Mouse (Mus musculus): ENCODE data around the gene Sh3pxd2a. TPM values are rescaled to one million over a fixed set of nuclear protein-coding genes. Genes with fewer than 3 reads are reported as not detected.

Sh3pxd2a gene
- polyA plus RNA-seq (2014; fragmentation: Illumina TruSeq; extraction: RNeasy Lipid Tissue Mini Kit (QIAGEN cat#74804)): 19.6 TPM

DNA sequence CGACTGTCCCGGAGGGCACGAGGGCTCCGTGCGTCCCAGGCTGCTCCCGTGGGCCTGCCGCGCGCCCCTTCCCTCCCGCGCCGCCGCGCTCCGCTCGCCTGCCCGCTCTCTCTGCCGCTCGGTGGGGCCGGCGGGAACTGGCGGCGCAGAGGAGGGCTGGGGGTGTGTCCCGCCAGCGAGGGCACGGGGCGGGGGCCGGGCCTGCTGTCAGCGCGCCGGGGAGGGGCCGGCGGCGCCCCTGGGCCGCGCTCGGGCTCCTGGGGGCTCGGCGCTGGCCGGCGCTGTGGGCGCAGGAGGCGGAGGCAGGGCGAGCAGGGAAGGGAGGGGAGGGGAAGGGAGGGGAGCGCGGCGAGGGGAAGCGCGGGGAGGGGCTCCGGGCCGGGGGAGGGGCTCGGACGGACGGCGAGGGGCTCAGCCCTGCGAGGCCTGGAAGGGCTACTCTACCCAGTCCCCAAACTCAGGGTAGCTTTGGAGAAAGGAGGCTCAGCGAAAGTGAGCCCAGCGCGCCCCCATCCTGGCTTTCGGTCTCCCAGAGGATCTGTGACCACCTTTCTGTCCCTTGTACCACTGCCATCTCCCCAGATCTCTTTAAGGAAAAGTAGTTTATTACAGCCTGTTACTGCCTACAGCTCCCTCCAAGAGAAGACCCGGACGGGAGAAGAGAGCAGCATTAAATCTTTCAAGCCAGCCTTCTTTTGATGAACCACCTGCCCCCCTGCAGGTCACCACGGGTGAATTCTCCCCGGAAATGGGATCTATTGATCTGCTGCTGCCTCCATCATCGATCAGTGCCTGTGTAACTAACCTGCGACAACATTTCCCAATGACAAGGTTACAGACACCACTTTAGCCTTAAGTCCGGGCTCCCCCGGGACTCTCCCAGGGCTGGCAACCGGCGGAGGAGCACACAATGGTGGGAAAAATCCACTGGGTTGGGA lies at the start of gene Sh3pxd2a:
TSS of gene Sh3pxd2a (minus strand) at position 98 of the 938 bp plus-strand sequence.

Other genes with a start within 250 kb of the Sh3pxd2a start
- 11.5 TPM for gene Stn1, start 73.1 kb upstream of the Sh3pxd2a start, polyA plus RNA-seq (2014; fragmentation: Illumina TruSeq; extraction: RNeasy Lipid Tissue Mini Kit (QIAGEN cat#74804))
- 100.0 TPM for gene Slk, start 115.3 kb upstream of the Sh3pxd2a start, polyA plus RNA-seq (2014; fragmentation: Illumina TruSeq; extraction: RNeasy Lipid Tissue Mini Kit (QIAGEN cat#74804))
- gene Col17a1, start 227.7 kb upstream of the Sh3pxd2a start, polyA plus RNA-seq (2014; fragmentation: Illumina TruSeq; extraction: RNeasy Lipid Tissue Mini Kit (QIAGEN cat#74804)): 0.11 TPM